Mouse (Mus musculus) testis, adult 2 months (tissue): ENCODE data around the gene Ermap. TPM values are rescaled to one million over a fixed set of nuclear protein-coding genes. Genes with fewer than 3 reads are reported as not detected.

Experiments
- H3K27ac ChIP-seq: fragments of 200-500 bp; 2 replicates; pipeline ENCODE4 v1.5.1; 2012; ENCODE audit warnings: low read depth, low read length; ENCODE audit not compliant: control insufficient read depth, insufficient read depth
- H3K27me3 ChIP-seq: fragments of 200-500 bp; 2 replicates; pipeline ENCODE4 v1.6.1; 2012; ENCODE audit warnings: mild to moderate bottlenecking, low read length, moderate library complexity; ENCODE audit not compliant: control insufficient read depth, insufficient read depth
- H3K36me3 ChIP-seq: fragments of 200-500 bp; 2 replicates; pipeline ENCODE4 v1.6.1; 2012; ENCODE audit warnings: mild to moderate bottlenecking, low read length; ENCODE audit not compliant: control insufficient read depth, insufficient read depth
- H3K4me1 ChIP-seq: fragments of 200-500 bp; 2 replicates; pipeline ENCODE4 v1.6.1; 2012; ENCODE audit warnings: low read length; ENCODE audit not compliant: control insufficient read depth, insufficient read depth
- H3K4me3 ChIP-seq: fragments of 200-500 bp; 2 replicates; pipeline ENCODE4 v1.5.1; 2012; ENCODE audit warnings: low read depth, mild to moderate bottlenecking, low read length, moderate library complexity, mixed read lengths; ENCODE audit not compliant: control insufficient read depth
- CTCF ChIP-seq: fragments of 200-500 bp; IDR thresholded peaks from 2 replicates; pipeline ENCODE4 v1.5.1; 2012; ENCODE audit warnings: low read depth, mild to moderate bottlenecking, inconsistent platforms, low read length, moderate library complexity; ENCODE audit not compliant: control insufficient read depth, insufficient read depth, insufficient replicate concordance
- POLR2A ChIP-seq: fragments of 200-500 bp; IDR thresholded peaks from 2 replicates; pipeline ENCODE4 v1.6.1; 2012; ENCODE audit warnings: low read depth, mild to moderate bottlenecking, inconsistent platforms, low read length, moderate library complexity; ENCODE audit not compliant: control insufficient read depth
- polyA plus RNA-seq: library from polyadenylated mRNA; depleted of rRNA; stranded (reverse); fragments of >200 nt; gene quantifications from 2 replicates; pipeline ENCODE4 v1.2.3, GENCODE M21; 2012

Ermap gene
- polyA plus RNA-seq, 1 experiment, result 0.17 TPM

GRCm38 (mm10) chr4:119146816-119147215, 43.0 kb downstream of the Ermap start:
- TF ChIP-seq POLR2A, result no peak
- no peak for TF ChIP-seq CTCF
- Histone ChIP-seq H3K4me3 (no peak overlapping the region), H3K27ac (no peak overlapping the region), H3K36me3 (no peaks in the 10 kb centered on the region), H3K4me1 (no peaks in the 10 kb centered on the region; the same call in 1 of the 2 replicates), H3K27me3 (no peaks in the 10 kb centered on the region)

DNA sequence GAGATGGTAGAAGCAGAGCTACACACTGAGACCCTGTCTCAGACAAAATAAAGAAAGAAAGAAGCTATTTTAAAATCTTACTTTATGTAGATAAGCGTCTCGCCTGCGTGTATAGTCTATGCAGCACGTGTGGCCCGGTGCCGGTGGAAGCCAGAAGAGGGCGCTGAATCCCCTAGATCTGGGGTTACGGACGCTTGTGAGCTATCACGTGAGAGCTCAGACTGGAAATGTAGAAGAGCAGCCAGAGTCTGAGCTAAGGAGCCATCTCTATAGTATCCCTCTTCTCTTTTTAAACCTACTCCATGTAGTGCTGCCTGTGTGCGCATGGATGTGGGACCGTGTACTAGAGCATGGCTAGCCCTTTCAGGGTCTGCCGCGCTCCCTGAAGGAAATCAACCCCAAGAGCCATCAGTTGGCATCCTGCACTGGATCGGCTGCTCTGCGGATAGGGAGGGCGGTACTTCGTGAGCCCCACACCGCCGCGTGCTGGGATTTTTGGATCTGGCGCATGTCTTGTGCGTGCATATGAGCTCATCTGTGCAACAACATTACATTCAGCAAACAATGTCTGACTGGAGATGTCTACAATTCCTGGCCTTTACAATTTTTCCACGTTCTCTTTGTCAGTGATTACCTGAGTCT, 47.5 kb downstream of the Ermap start:
- H3K4me1 ChIP-seq, result peaks cover 9% of the 10 kb centered on the region
- TF ChIP-seq CTCF (peak; percentile 39; the same call in 1 of the 2 replicates), POLR2A (no peak)
- H3K4me3 ChIP-seq, result peak overlapping the region; percentile 3
- H3K27ac ChIP-seq, result no peak overlapping the region
- H3K36me3 ChIP-seq, result no peaks in the 10 kb centered on the region
- H3K27me3 ChIP-seq, result no peaks in the 10 kb centered on the region

DNA sequence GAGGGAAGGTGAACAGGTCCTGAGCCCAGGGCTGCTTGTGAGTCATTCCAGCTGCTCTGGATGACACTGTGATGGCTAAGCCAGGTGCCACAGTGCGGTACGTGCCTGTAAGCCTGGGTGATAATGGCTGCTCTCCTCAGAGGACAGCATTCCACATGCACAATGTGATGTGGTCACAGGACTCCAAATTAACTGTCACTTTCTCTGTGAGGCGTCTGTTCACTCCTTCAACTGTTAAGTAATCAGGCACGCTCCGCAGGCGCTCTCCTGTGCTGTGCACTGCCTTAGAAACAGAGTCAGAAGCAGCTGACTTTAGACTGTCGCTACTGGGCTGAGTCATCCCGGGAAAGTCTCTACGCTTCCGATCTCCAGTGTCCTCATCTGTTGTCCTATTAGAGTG, 48.6 kb downstream of the Ermap start:
- no peak overlapping the region for H3K27ac ChIP-seq
- H3K4me3 ChIP-seq, result no peak overlapping the region
- no peaks in the 10 kb centered on the region for H3K36me3 ChIP-seq
- H3K4me1 ChIP-seq, result peaks cover 9% of the 10 kb centered on the region
- TF ChIP-seq POLR2A (no peak), CTCF (no peak)
- no peaks in the 10 kb centered on the region for H3K27me3 ChIP-seq

GRCm38 (mm10) chr4:119140126-119140525, 49.7 kb downstream of the Ermap start:
- Histone ChIP-seq H3K36me3 (no peaks in the 10 kb centered on the region), H3K27ac (no peak overlapping the region), H3K27me3 (no peaks in the 10 kb centered on the region), H3K4me1 (peaks cover 9% of the 10 kb centered on the region), H3K4me3 (no peak overlapping the region)
- TF ChIP-seq POLR2A, result no peak
- peak; percentile 78; the same call in 1 of the 2 replicates for TF ChIP-seq CTCF

DNA sequence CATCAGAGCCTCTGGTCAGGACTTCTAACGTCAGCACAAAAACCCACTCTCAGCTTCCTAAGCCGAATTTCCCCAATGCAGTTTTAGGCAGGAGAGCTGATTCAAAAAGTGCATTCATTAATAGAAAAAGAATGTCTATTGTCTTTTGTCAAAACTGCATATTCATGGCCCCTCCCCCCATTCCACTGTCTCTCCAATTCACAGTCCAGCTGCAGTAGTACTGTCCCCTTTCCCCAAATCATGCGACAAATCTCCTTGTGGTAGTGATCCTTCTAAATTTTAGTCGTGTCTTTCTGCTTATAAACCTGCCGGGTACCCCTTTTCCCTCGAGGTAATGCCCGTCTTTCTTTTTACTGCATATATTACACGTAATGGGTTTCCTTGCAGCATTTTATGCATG, 51.0 kb downstream of the Ermap start:
- Histone ChIP-seq H3K4me1 (peaks cover 9% of the 10 kb centered on the region), H3K4me3 (no peak overlapping the region), H3K36me3 (no peaks in the 10 kb centered on the region), H3K27me3 (no peaks in the 10 kb centered on the region), H3K27ac (no peak overlapping the region)
- no peak for TF ChIP-seq CTCF
- TF ChIP-seq POLR2A, result no peak

- Histone ChIP-seq H3K27me3 (no peaks in the 10 kb centered on the region), H3K36me3 (no peaks in the 10 kb centered on the region), H3K4me3 (peak overlapping the region; percentile 70), H3K27ac (peak overlapping the region; percentile 60; the same call in 1 of the 2 replicates), H3K4me1 (peaks cover 9% of the 10 kb centered on the region)
- TF ChIP-seq POLR2A (peak; percentile 44; the same call in 1 of the 2 replicates), CTCF (no peak)
Measured at GRCm38 (mm10) chr4:119138171-119138570, 51.6 kb downstream of the Ermap start.

DNA sequence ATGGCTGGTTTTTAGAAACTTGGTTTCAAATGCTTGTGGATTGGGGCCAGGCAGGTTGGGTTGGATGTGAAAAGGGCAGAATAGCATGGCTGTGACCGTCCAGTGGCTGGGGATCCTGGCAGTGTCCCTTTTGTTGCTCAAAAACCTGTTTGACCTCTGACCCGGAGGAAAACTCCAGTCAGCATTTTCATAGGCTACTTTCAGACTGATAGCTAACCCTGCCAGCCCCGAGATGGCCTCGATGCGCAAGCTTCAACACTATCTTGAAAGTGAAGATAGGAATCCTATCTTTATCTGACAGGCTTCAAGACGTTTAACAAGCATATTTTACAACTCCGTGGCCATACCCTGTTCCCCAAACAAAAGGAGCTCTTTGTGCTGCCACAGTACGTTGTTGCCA, 52.5 kb downstream of the Ermap start:
- no peak for TF ChIP-seq CTCF
- no peak for TF ChIP-seq POLR2A
- no peak overlapping the region for H3K4me3 ChIP-seq
- no peaks in the 10 kb centered on the region for H3K27me3 ChIP-seq
- no peak overlapping the region for H3K27ac ChIP-seq
- no peaks in the 10 kb centered on the region for H3K36me3 ChIP-seq
- peaks cover 9% of the 10 kb centered on the region for H3K4me1 ChIP-seq
